Mouse (Mus musculus) midbrain, embryonic 14.5 days (tissue): ENCODE measurements around the gene Fyn. TPM values are rescaled to one million over a fixed set of nuclear protein-coding genes. Genes with fewer than 3 reads are reported as not detected.

Source experiments
- ATAC-seq: fragments of 200-750 bp; cut with Nextera tagmentation; 2 replicates; pipeline ENCODE4 v1.8.0; 2017; ENCODE audit warnings: moderate number of reproducible peaks, moderate library complexity; ENCODE audit not compliant: low FRiP score, low TSS enrichment
- DNase-seq: peaks from one replicate; pipeline ENCODE4 v3.0.0-alpha.2; 2015
- H3K27ac ChIP-seq: fragments of 300-500 bp; sonication (generic); replicated peaks from 2 replicates; pipeline ENCODE4 v1.5.1; 2014; ENCODE audit warnings: mild to moderate bottlenecking, low read depth, low read length, moderate library complexity
- H3K27me3 ChIP-seq: fragments of 300-500 bp; sonication (generic); 2 replicates; pipeline ENCODE4 v1.6.1; 2014; ENCODE audit warnings: low read length, control low read depth, mixed read lengths; ENCODE audit not compliant: control insufficient read depth, insufficient read depth
- H3K36me3 ChIP-seq: fragments of 300-500 bp; sonication (generic); 2 replicates; pipeline ENCODE4 v1.6.1; 2014; ENCODE audit warnings: low read length, control low read depth; ENCODE audit not compliant: control insufficient read depth, insufficient read depth
- H3K4me1 ChIP-seq: fragments of 300-500 bp; sonication (generic); 2 replicates; pipeline ENCODE4 v1.6.1; 2014; ENCODE audit warnings: mild to moderate bottlenecking, antibody characterized with exemption, low read length, control low read depth; ENCODE audit not compliant: control insufficient read depth, insufficient read depth
- H3K4me2 ChIP-seq: fragments of 300-500 bp; sonication (generic); 2 replicates; pipeline ENCODE4 v1.6.1; 2014; ENCODE audit warnings: mild to moderate bottlenecking, low read length, moderate library complexity
- H3K4me3 ChIP-seq: fragments of 300-500 bp; sonication (generic); replicated peaks from 2 replicates; pipeline ENCODE4 v1.5.1; 2014; ENCODE audit warnings: low read depth, low read length
- H3K9ac ChIP-seq: fragments of 300-500 bp; sonication (generic); replicated peaks from 2 replicates; pipeline ENCODE4 v1.6.1; 2014; ENCODE audit warnings: mild to moderate bottlenecking, low read length, moderate library complexity
- H3K9me3 ChIP-seq: fragments of 300-500 bp; sonication (generic); 2 replicates; pipeline ENCODE4 v1.6.1; 2016; ENCODE audit warnings: low read length, control low read depth, mixed read lengths; ENCODE audit not compliant: control insufficient read depth
- WGBS: fragments of 180-500 bp; shearing (Covaris S2); extraction: QIAGEN DNeasy Blood & Tissue Kit; methylation state at CpG from one replicate; pipeline ENCODE4 v1.1.7; 2014; 5-methylcytosine and 5-hydroxymethylcytosine counted together
- polyA plus RNA-seq: library from polyadenylated mRNA; unstranded; fragments of >200 nt; fragmentation: Nextera tagmentation; extraction: Ambion mirVana; gene quantifications from 2 replicates; pipeline ENCODE4 v1.2.1, GENCODE M21; 2014

Gene Fyn
- polyA plus RNA-seq, 1 experiment from 2014 or later = 90.8 TPM

DNA sequence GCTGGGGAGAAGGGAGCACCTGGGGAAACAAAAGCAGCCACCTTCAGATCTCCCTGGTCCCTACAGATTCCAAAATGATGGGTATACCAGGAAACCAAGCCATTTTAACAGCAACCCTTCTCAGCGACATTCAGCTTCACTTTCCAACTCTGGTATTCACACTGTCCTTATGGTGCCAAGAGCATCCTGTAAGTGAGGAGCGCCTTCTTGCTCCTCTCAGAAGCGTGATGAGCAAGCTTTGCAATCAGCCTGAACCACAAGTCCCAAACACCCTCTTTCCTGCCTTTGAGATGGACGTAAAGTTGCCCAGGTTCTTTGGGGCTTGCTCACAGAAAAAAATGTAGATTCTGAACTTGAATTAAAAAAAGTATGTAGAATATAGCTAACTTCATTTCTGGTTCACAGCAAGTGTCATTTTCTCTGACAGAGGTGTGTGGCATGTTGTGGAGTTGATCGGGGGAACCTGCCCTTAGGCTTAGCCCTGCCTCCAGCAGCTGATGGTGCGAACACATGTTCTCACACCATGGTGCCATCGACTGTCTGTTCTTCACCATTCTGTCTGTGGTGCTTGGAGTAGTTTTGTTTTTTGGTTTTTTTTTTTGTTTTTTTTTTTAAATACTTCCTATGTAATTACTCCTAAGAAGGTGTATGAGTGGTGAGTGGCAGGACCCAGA, 102.5 kb downstream of the Fyn start:
- no peak overlapping the region for H3K4me3 ChIP-seq

DNA sequence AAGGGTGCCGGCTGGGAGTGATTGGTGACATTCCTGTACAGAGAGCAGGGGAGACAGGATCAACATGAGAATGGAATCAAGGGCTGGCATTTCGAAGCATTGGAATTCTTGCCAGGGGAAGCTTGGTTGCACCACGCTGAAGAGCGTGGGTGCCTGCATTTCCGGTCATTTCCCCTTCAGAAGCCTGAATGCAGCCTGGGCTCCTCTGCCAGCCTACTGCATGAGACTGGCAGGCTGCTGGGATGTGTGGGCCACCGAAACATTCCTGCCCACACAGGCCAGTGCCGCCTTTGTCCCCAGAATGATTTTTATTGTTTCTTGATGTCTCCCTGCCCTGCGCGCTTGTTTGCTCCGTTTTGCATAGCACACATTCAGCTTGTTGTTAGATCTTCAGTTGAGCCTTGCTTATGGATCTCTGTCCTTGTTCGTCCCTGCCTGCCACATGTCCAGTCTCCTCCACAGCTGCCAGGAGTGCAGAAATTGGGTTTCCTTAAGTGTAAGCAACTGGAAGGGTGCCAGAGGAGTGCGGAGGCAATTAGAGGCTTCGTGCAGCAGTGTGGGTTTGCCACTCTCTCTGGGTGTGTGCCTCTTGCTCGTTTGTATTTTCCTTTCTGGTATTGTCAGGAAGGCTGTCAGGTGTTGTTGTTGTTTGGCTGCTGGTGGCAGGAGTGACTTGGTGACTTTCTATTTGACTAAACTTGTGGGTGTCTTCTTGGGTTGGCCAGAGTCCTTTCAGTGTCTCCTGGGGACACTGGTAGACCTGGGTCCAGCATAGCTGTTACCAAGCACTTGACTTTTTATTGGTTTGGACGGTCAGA, 103.3 kb downstream of the Fyn start:
- Histone ChIP-seq H3K27me3 (no peaks in the 10 kb centered on the region), H3K27ac (peak overlapping the region; percentile 73), H3K36me3 (no peaks in the 10 kb centered on the region), H3K9ac (no peak overlapping the region; the same call in 1 of the 2 replicates), H3K4me2 (peak overlapping the region; percentile 15; the same call in 1 of the 2 replicates), H3K9me3 (no peaks in the 10 kb centered on the region), H3K4me3 (no peak overlapping the region), H3K4me1 (peaks cover 17% of the 10 kb centered on the region)
- DNase-seq (peak; percentile 68), ATAC-seq (peak; percentile 24; the same call in 1 of the 2 replicates)
- WGBS = 64% methylated on average over 15 of the region's 15 CpGs

More for the DNA sequence above, 102.5 kb downstream of the Fyn start:
- Histone ChIP-seq H3K9ac (no peak overlapping the region; the same call in 1 of the 2 replicates), H3K4me2 (no peak overlapping the region), H3K27me3 (no peaks in the 10 kb centered on the region), H3K36me3 (no peaks in the 10 kb centered on the region), H3K27ac (0 out of 2 replicates have a peak overlapping the region, but pooled peaks have one; percentile 73), H3K9me3 (no peaks in the 10 kb centered on the region), H3K4me1 (peaks cover 17% of the 10 kb centered on the region)
- ATAC-seq (no peak), DNase-seq (no peak)
- 81% methylated on average over 7 of the region's 7 CpGs for WGBS

GRCm38 (mm10) chr10:39472923-39473322, 104.3 kb downstream of the Fyn start:
- Histone ChIP-seq H3K36me3 (no peaks in the 10 kb centered on the region), H3K27me3 (no peaks in the 10 kb centered on the region), H3K4me2 (no peak overlapping the region), H3K9ac (no peak overlapping the region), H3K4me3 (no peak overlapping the region), H3K9me3 (no peaks in the 10 kb centered on the region), H3K27ac (no peak overlapping the region), H3K4me1 (peaks cover 17% of the 10 kb centered on the region)
- ATAC-seq = no peak
- DNase-seq = no peak
- WGBS = 78% methylated on average over 7 of the region's 7 CpGs

GRCm38 (mm10) chr10:39479361-39479760, 110.7 kb downstream of the Fyn start:
- no peak overlapping the region for H3K9ac ChIP-seq
- ATAC-seq = no peak
- peaks cover 9% of the 10 kb centered on the region for H3K4me1 ChIP-seq
- H3K36me3 ChIP-seq = no peaks in the 10 kb centered on the region
- no peak overlapping the region for H3K4me3 ChIP-seq
- H3K27ac ChIP-seq = no peak overlapping the region
- WGBS = 90% methylated on average over 1 of the region's 1 CpGs
- no peaks in the 10 kb centered on the region for H3K27me3 ChIP-seq
- H3K9me3 ChIP-seq = no peaks in the 10 kb centered on the region
- no peak overlapping the region for H3K4me2 ChIP-seq
- DNase-seq = no peak

- 0 out of 2 replicates have a peak, but pooled peaks have one; percentile 27 for ATAC-seq
- Histone ChIP-seq H3K4me2 (peak overlapping the region; percentile 19), H3K27ac (peak overlapping the region; percentile 76), H3K9ac (peak overlapping the region; percentile 34), H3K4me1 (peaks cover 31% of the 10 kb centered on the region), H3K9me3 (no peaks in the 10 kb centered on the region), H3K27me3 (no peaks in the 10 kb centered on the region), H3K4me3 (no peak overlapping the region), H3K36me3 (no peaks in the 10 kb centered on the region)
- peak; percentile 63 for DNase-seq
- 8% methylated on average over 8 of the region's 8 CpGs for WGBS
These were observed 115.7 kb downstream of the Fyn start for GRCm38 (mm10) chr10:39484382-39484826.

DNA sequence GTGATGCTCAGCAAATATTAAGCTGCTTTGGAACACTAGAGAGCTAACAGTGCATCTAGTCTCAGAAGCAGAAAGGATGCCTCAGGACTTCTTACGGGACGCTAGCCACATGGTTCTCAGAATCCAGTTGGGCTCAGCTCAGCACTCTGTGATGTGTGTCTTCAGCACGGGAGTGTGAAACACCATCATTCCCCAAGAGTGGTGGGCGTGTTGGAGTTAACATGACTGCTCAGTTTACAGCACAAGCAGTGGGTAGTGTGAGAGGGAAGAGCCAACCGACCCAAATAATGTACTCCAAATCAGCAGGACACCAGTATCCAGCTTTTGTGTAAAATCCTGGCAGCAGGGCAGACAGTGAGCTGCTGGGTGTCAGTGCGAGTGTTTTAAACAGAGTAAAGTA, 116.2 kb downstream of the Fyn start:
- Histone ChIP-seq H3K9ac (peak overlapping the region; percentile 34; the same call in 1 of the 2 replicates), H3K36me3 (no peaks in the 10 kb centered on the region), H3K9me3 (no peaks in the 10 kb centered on the region), H3K4me2 (peak overlapping the region; percentile 19), H3K27me3 (no peaks in the 10 kb centered on the region), H3K27ac (peak overlapping the region; percentile 76), H3K4me3 (no peak overlapping the region), H3K4me1 (peaks cover 31% of the 10 kb centered on the region)
- peak; percentile 47; the same call in 1 of the 2 replicates for ATAC-seq
- peak; percentile 46 for DNase-seq
- 28% methylated on average over 6 of the region's 6 CpGs for WGBS

DNA sequence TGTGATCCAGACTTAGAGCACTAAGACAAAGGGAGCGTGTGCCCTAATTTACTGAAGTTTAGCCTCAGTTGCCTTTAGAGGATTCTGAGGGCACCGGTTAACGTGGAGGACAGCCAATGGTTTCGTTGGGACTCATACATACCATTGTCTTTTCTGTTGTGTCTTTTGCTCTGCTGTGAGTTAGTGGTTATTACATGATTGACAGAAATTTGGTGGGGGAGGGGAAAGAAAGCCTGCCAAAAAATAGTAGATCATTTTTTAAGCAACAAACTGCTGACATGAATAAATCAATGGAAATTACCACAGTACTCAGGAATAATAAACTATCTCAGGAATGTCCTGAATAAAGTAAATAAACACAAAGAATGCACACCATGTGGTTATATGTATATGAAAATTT, 117.3 kb downstream of the Fyn start:
- 87% methylated on average over 4 of the region's 4 CpGs for WGBS
- no peak overlapping the region for H3K9ac ChIP-seq
- no peaks in the 10 kb centered on the region for H3K9me3 ChIP-seq
- H3K27ac ChIP-seq = no peak overlapping the region
- no peak for ATAC-seq
- no peak for DNase-seq
- no peak overlapping the region for H3K4me3 ChIP-seq
- no peak overlapping the region for H3K4me2 ChIP-seq
- no peaks in the 10 kb centered on the region for H3K36me3 ChIP-seq
- H3K4me1 ChIP-seq = peaks cover 31% of the 10 kb centered on the region
- no peaks in the 10 kb centered on the region for H3K27me3 ChIP-seq

GRCm38 (mm10) chr10:39486501-39487450, 118.1 kb downstream of the Fyn start:
- H3K4me3 ChIP-seq = no peak overlapping the region
- ATAC-seq (no peak), DNase-seq (no peak)
- H3K9me3 ChIP-seq = no peaks in the 10 kb centered on the region
- H3K27ac ChIP-seq = no peak overlapping the region
- H3K4me1 ChIP-seq = peaks cover 28% of the 10 kb centered on the region
- no peaks in the 10 kb centered on the region for H3K27me3 ChIP-seq
- H3K9ac ChIP-seq = no peak overlapping the region
- no peak overlapping the region for H3K4me2 ChIP-seq
- WGBS = 48% methylated on average over 11 of the region's 11 CpGs
- H3K36me3 ChIP-seq = no peaks in the 10 kb centered on the region
